Mouse (Mus musculus): ENCODE measurements at regions not wholly inside any gene's neighbourhood (a gene's known extent, or its start where the extent isn't known, plus 50 kb on each side); places are given as distances from the start of the nearest gene placed in this dataset.

DNA sequence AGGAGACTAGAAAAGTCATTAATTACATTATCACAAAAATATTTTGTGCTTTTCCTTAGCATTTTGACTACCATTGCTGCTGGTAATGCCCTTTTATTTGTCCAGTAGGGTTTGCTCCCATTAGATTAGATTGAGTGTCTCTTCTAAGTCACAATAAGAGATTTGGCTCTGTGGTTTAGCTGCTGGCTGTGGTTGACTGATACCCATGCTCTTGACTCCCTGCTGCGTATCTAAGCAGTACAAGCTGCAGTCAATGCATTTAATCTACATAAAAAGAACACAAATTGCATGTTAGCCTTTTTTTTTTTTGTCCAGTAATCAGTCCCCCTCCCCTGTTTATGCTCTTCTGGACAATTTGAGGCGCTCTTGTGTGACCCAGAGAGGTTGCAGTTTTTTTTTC, 133.0 kb upstream of the Rai2 start:
- Histone ChIP-seq H3K4me1 (ENCODE audit: control insufficient read depth, insufficient read depth, low read length) (no peaks in the 10 kb centered on the region), H3K27ac (ENCODE audit: low read depth, low read length) (no peak overlapping the region), H3K9me3 (replicated peaks; ENCODE audit: control insufficient read depth, low read length) (no peaks in the 10 kb centered on the region), H3K27me3 (replicated peaks; ENCODE audit: control insufficient read depth, insufficient read depth, low read length) (no peaks in the 10 kb centered on the region), H3K36me3 (ENCODE audit: control insufficient read depth, insufficient read depth, low read length) (no peaks in the 10 kb centered on the region), H3K4me2 (ENCODE audit: low read length) (no peak overlapping the region), H3K4me3 (ENCODE audit: low read depth, low read length) (no peak overlapping the region), H3K9ac (ENCODE audit: low read length) (no peak overlapping the region)
- peak; percentile 0 for DNase-seq (ENCODE audit: low spot score)
- WGBS: 49% methylated on average over 2 of the region's 2 CpGs
- ATAC-seq: no peak

DNA sequence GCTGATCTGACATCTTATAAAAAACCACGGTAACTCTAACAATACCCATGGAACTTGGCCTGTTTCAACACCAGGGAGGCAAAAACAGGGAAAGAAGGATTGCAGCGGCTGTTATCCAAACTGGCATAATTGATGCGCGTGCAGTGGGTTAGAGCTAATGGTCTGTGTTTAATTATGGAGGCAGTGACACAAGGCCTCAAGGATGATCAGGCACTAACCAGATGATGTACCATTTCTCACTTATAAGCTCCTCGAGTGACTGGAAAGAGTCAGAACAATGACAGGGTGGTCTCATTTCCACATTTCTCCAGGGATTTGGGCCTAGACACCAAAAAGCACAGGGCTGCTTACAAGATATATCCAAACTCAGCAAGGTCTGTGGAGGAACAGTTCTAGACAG, 83.0 kb upstream of the Rai2 start:
- Histone ChIP-seq H3K9me3 (replicated peaks; ENCODE audit: control insufficient read depth, low read length) (no peaks in the 10 kb centered on the region), H3K27ac (ENCODE audit: low read depth, low read length) (no peak overlapping the region), H3K4me3 (ENCODE audit: low read depth, low read length) (no peak overlapping the region), H3K9ac (ENCODE audit: low read length) (no peak overlapping the region), H3K4me1 (ENCODE audit: control insufficient read depth, insufficient read depth, low read length) (no peaks in the 10 kb centered on the region), H3K36me3 (ENCODE audit: control insufficient read depth, insufficient read depth, low read length) (no peaks in the 10 kb centered on the region), H3K4me2 (ENCODE audit: low read length) (no peak overlapping the region), H3K27me3 (replicated peaks; ENCODE audit: control insufficient read depth, insufficient read depth, low read length) (no peaks in the 10 kb centered on the region)
- WGBS: 63% methylated on average over 5 of the region's 5 CpGs
- DNase-seq (ENCODE audit: low spot score) (no peak), ATAC-seq (no peak)

DNA sequence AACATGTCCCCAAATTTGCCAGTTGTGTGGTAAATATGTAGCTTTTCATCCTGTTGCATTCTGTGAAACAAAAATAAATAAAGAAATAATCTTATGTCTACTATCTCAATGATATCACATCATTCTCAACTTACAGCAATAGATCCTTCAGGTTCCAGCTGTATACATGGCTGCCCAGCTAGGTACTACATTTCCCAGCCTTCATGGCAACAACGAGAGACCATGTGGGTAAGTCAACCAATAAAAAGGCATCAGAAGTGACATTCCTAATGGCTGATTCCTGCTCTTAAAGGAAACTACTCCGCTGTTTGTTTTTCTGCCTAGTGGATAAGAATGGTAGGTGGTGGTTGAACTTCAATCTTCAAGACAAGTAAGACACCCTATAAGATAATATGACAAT, 82.5 kb upstream of the Rai2 start:
- Histone ChIP-seq H3K36me3 (ENCODE audit: control insufficient read depth, insufficient read depth, low read length) (no peaks in the 10 kb centered on the region), H3K4me2 (ENCODE audit: low read length) (no peak overlapping the region), H3K27me3 (replicated peaks; ENCODE audit: control insufficient read depth, insufficient read depth, low read length) (no peaks in the 10 kb centered on the region), H3K9ac (ENCODE audit: low read length) (no peak overlapping the region), H3K27ac (ENCODE audit: low read depth, low read length) (no peak overlapping the region), H3K4me1 (ENCODE audit: control insufficient read depth, insufficient read depth, low read length) (no peaks in the 10 kb centered on the region), H3K4me3 (ENCODE audit: low read depth, low read length) (no peak overlapping the region), H3K9me3 (replicated peaks; ENCODE audit: control insufficient read depth, low read length) (no peaks in the 10 kb centered on the region)
- ATAC-seq: peak; percentile 72; the same call in 1 of the 2 replicates
- WGBS: 75% methylated on average over 2 of the region's 2 CpGs
- DNase-seq (ENCODE audit: low spot score): peak; percentile 39

DNA sequence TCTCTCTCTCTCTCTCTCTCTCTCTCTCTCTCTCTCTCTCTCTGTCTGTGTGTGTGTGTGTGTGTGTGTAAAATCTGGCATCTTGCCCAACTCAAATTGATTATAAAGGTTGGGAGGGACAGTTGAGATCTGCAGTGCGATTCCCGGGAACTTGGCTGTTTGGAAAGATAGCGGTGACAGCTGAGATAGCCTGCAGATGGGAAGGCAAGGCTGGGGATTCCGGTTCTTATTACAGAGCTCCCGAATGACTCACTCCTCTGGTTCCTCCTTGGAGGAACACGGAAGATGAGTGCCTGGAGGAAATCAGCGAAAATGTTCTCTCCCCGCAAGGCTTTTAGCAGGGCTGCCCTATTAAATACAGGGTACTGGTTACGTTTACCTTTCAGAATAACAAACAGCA, 81.2 kb upstream of the Rai2 start:
- Histone ChIP-seq H3K4me3 (ENCODE audit: low read depth, low read length) (no peak overlapping the region), H3K4me1 (ENCODE audit: control insufficient read depth, insufficient read depth, low read length) (no peaks in the 10 kb centered on the region), H3K27ac (ENCODE audit: low read depth, low read length) (no peak overlapping the region), H3K4me2 (ENCODE audit: low read length) (no peak overlapping the region), H3K27me3 (replicated peaks; ENCODE audit: control insufficient read depth, insufficient read depth, low read length) (no peaks in the 10 kb centered on the region), H3K9me3 (replicated peaks; ENCODE audit: control insufficient read depth, low read length) (no peaks in the 10 kb centered on the region), H3K36me3 (ENCODE audit: control insufficient read depth, insufficient read depth, low read length) (no peaks in the 10 kb centered on the region), H3K9ac (ENCODE audit: low read length) (no peak overlapping the region)
- ATAC-seq (no peak), DNase-seq (ENCODE audit: low spot score) (peak; percentile 16)
- WGBS: 75% methylated on average over 9 of the region's 9 CpGs

DNA sequence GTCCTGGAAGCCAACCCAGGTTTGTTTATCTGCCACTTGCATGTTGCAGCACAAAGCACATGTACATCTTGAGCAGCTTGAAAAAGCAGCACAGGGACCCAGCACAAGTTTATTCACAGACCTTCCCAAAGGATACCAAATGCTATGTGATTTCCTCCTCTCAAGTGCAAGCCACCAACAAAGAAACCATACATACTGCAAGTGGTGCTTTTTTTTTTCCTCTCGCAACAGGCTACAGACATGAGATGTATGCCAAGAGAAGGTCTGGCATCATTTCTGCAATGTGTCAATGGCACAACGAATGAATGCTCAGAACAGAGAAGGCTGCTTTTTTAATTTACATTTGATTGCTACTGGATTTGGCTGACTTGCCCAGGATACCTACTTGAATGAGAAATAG, 63.8 kb upstream of the Rai2 start:
- H3K9ac ChIP-seq (ENCODE audit: low read length): no peak overlapping the region
- H3K4me2 ChIP-seq (ENCODE audit: low read length): no peak overlapping the region
- peak; percentile 81 for DNase-seq (ENCODE audit: low spot score)
- 53% methylated on average over 2 of the region's 2 CpGs for WGBS
- H3K4me1 ChIP-seq (ENCODE audit: control insufficient read depth, insufficient read depth, low read length): no peaks in the 10 kb centered on the region
- H3K36me3 ChIP-seq (ENCODE audit: control insufficient read depth, insufficient read depth, low read length): no peaks in the 10 kb centered on the region
- ATAC-seq: peak; percentile 72; the same call in 1 of the 2 replicates
- H3K27ac ChIP-seq (ENCODE audit: low read depth, low read length): no peak overlapping the region; the same call in 1 of the 2 replicates
- no peaks in the 10 kb centered on the region for H3K27me3 ChIP-seq (replicated peaks; ENCODE audit: control insufficient read depth, insufficient read depth, low read length)
- no peak overlapping the region for H3K4me3 ChIP-seq (ENCODE audit: low read depth, low read length)
- H3K9me3 ChIP-seq (replicated peaks; ENCODE audit: control insufficient read depth, low read length): no peaks in the 10 kb centered on the region

DNA sequence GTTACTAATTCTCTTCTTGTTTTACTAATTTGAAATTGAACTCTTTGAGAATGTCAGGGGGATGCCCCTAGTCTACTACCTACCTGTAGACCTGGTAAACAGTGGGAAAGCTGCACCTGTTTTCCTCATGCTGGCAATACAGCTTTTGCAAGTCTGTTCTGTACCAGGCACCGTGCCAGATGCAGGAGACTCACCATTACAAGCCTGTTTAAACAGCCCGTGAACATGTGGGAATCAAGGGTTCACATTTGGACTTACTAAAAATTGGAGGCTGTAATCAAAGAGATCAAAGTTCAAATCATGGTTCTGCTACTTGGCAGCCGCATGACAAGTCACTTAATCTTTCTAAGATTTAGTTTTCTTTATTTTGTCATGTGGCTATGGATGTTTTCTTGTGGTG, 56.8 kb upstream of the Rai2 start:
- no peak overlapping the region for H3K4me2 ChIP-seq (ENCODE audit: low read length)
- no peak for DNase-seq (ENCODE audit: low spot score)
- no peak for ATAC-seq
- no peaks in the 10 kb centered on the region for H3K36me3 ChIP-seq (ENCODE audit: control insufficient read depth, insufficient read depth, low read length)
- H3K9me3 ChIP-seq (replicated peaks; ENCODE audit: control insufficient read depth, low read length): no peaks in the 10 kb centered on the region
- H3K9ac ChIP-seq (ENCODE audit: low read length): no peak overlapping the region
- H3K4me1 ChIP-seq (ENCODE audit: control insufficient read depth, insufficient read depth, low read length): no peaks in the 10 kb centered on the region
- no peak overlapping the region for H3K4me3 ChIP-seq (ENCODE audit: low read depth, low read length)
- 75% methylated on average over 3 of the region's 3 CpGs for WGBS
- H3K27me3 ChIP-seq (replicated peaks; ENCODE audit: control insufficient read depth, insufficient read depth, low read length): no peaks in the 10 kb centered on the region
- no peak overlapping the region for H3K27ac ChIP-seq (ENCODE audit: low read depth, low read length)

DNA sequence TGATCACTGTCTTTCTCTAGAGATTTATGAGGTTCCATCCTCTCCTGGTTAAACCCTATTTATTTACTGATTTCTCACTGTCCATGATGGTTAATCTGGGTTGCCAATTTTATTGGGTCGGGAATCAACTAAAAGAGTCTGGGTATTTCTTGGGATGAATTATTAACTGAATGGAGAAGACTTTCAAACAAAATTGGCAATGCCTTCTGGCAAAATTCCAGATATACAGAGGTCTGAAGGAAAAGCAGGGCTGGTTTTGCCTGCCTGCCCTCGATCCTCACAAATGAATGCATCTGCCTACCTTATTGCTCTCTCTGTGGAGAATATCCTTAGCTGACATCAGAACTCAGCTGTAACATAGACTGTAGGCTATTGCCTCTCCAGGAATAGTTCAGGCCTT, 54.9 kb upstream of the Rai2 start:
- Histone ChIP-seq H3K27ac (ENCODE audit: low read depth, low read length) (no peak overlapping the region), H3K9me3 (replicated peaks; ENCODE audit: control insufficient read depth, low read length) (no peaks in the 10 kb centered on the region), H3K4me1 (ENCODE audit: control insufficient read depth, insufficient read depth, low read length) (no peaks in the 10 kb centered on the region), H3K9ac (ENCODE audit: low read length) (no peak overlapping the region), H3K27me3 (replicated peaks; ENCODE audit: control insufficient read depth, insufficient read depth, low read length) (no peaks in the 10 kb centered on the region), H3K36me3 (ENCODE audit: control insufficient read depth, insufficient read depth, low read length) (no peaks in the 10 kb centered on the region), H3K4me3 (ENCODE audit: low read depth, low read length) (no peak overlapping the region), H3K4me2 (ENCODE audit: low read length) (no peak overlapping the region)
- no peak for ATAC-seq
- 73% methylated on average over 2 of the region's 2 CpGs for WGBS
- DNase-seq (ENCODE audit: low spot score): no peak
